Mouse (Mus musculus): Measurements from ENCODE around the gene Abhd8. TPM values are rescaled to one million over a fixed set of nuclear protein-coding genes. Genes with fewer than 3 reads are reported as not detected.

Gene Abhd8
- polyA plus RNA-seq, 1 experiment from 2014 or later, result 47.8 TPM

DNA sequence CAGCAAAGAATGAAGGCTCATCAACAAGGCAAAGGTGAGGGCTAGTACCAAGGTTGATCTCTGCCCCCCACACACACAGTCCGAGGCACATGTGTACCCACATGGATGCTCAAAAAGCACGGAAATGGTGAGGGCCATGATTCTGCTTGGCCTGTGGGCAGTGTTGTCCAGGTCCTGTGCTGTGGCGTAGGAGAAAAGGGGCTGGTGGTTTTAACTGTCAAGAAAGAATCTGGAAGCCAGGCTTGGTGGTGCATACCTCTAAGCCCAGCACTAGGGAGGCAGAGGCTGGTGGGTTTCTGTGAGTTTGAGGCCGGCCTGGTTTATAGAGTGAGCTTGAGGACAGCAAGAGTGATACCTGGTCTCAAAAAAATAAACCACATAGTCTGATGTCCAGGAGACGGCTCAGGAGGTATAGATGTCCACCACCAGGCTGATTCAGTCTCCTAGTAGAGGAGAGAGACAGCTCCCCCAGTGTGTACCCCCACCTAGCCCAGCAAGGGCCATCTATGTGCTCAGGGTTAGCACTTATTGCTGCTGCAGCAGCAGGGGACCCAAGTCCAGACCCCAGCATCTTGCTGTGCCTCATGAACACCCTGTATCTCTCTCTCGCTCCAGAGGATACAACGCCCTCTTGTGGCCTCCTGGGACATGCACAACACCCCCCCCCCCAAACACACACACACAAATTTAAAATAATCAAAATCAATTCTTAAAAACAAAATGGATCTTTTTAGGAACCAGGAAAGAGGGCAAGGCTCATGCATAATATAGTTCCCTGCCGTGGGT lies 9.3 kb upstream of the Abhd8 start:
- Histone ChIP-seq H3K27me3 (ENCODE audit: insufficient read depth, low read length) (no peaks in the 10 kb centered on the region), H3K4me2 (no peak overlapping the region), H3K4me1 (ENCODE audit: insufficient read depth) (peaks cover 6% of the 10 kb centered on the region; the same call in 1 of the 2 replicates), H3K9me3 (ENCODE audit: low read depth, low read length) (no peaks in the 10 kb centered on the region), H3K36me3 (ENCODE audit: insufficient read depth) (peaks cover 44% of the 10 kb centered on the region), H3K4me3 (ENCODE audit: low read depth, low read length) (no peak overlapping the region), H3K9ac (no peak overlapping the region), H3K27ac (ENCODE audit: low read depth) (no peak overlapping the region)
- ATAC-seq (ENCODE audit: insufficient read depth) (no peak), DNase-seq (no peak)
- WGBS, result 87% methylated on average over 8 of the region's 8 CpGs
- peak; percentile 27; the same call in 1 of the 2 replicates for TF ChIP-seq CTCF (IDR thresholded peaks at IDR 0.05; ENCODE audit: low read depth)

DNA sequence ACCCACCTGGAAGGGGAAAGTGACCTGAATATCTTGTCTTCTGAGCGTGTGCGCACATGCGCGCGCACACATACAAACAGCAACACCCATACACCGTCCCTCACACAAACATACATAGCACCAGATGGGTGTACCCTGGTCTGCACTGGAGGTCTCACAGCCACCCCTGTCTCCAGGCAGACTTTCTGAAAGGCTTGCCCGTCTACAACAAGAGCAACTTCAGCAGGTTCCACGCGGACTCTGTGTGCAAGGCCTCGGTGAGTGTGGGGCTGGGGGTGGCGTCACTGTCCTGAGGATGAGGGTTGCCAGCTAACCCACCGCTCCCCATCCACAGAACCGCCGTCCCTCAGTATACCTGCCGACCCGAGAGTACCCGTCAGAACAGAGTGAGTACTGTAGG lies 8.4 kb upstream of the Abhd8 start:
- no peak overlapping the region for H3K4me2 ChIP-seq
- TF ChIP-seq CTCF (IDR thresholded peaks at IDR 0.05; ENCODE audit: low read depth), result no peak
- peaks cover 6% of the 10 kb centered on the region; the same call in 1 of the 2 replicates for H3K4me1 ChIP-seq (ENCODE audit: insufficient read depth)
- H3K9ac ChIP-seq, result no peak overlapping the region
- ATAC-seq (ENCODE audit: insufficient read depth) (no peak), DNase-seq (no peak)
- no peak overlapping the region for H3K27ac ChIP-seq (ENCODE audit: low read depth)
- no peak overlapping the region for H3K4me3 ChIP-seq (ENCODE audit: low read depth, low read length)
- 96% methylated on average over 17 of the region's 17 CpGs for whole genome bisulfite sequencing
- H3K27me3 ChIP-seq (ENCODE audit: insufficient read depth, low read length), result no peaks in the 10 kb centered on the region
- peaks cover 44% of the 10 kb centered on the region for H3K36me3 ChIP-seq (ENCODE audit: insufficient read depth)
- no peaks in the 10 kb centered on the region for H3K9me3 ChIP-seq (ENCODE audit: low read depth, low read length)

DNA sequence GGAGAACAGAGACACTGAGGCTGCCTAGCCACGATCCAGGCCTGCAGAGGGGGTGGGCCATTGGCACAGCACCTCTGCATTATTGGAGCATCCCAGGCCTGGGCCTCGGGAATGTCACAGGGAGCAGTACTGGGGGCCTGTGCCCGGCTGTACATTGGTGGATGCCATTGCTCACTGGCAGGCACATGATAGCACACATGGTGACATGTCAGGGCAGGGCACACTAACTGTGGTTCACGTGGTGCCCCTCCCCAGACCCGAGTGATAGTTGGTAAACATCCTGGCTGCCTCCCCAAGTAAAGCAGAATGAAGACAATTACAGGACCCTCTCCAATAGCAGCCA lies 7.4 kb upstream of the Abhd8 start:
- DNase-seq (no peak), ATAC-seq (ENCODE audit: insufficient read depth) (no peak)
- 70% methylated on average over 5 of the region's 5 CpGs for WGBS
- no peaks in the 10 kb centered on the region for H3K27me3 ChIP-seq (ENCODE audit: insufficient read depth, low read length)
- no peaks in the 10 kb centered on the region for H3K9me3 ChIP-seq (ENCODE audit: low read depth, low read length)
- H3K27ac ChIP-seq (ENCODE audit: low read depth), result no peak overlapping the region
- no peak overlapping the region for H3K9ac ChIP-seq
- peak overlapping the region; percentile 87; the same call in 1 of the 2 replicates for H3K4me2 ChIP-seq
- no peak for TF ChIP-seq CTCF (IDR thresholded peaks at IDR 0.05; ENCODE audit: low read depth)
- H3K36me3 ChIP-seq (ENCODE audit: insufficient read depth), result peaks cover 46% of the 10 kb centered on the region
- H3K4me3 ChIP-seq (ENCODE audit: low read depth, low read length), result no peak overlapping the region
- H3K4me1 ChIP-seq (ENCODE audit: insufficient read depth), result peaks cover 8% of the 10 kb centered on the region; the same call in 1 of the 2 replicates

DNA sequence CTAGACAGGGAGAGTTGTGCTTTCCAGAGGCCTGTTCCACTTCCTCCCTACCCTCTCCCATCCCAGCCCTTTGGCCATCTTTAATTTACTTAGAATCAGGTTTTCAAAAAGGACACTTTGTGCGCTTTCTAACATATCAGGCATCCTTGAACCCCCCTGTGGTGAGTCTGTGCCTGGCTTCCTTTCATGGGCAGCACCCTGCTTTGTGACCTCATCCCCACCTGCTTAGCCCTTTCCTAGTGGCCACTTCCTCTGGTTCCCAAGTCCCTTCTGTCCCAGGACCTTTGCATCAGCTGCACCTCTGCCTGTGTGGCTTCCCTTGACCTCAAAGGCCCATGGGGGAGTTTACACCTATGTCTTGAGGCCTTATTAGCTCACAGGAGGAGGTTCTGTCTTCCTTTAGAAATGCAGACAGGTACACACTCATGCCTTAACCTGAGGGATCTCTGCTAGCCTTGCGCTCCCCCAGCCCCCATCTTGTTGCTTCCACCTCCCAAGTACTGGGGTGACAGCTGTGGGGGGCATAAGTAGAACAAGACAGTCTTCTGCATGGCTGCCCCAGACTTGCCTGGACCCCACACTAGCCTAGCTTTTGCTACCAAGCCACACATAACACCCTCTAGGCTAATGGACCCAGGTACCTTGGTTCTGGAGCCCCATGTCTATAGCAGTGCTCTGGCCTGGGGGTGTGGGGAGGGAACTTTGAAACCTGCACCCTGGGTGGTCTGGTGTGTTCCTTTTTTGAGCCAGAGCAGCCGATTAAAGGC lies 6.9 kb upstream of the Abhd8 start:
- no peaks in the 10 kb centered on the region for H3K27me3 ChIP-seq (ENCODE audit: insufficient read depth, low read length)
- H3K36me3 ChIP-seq (ENCODE audit: insufficient read depth), result peaks cover 44% of the 10 kb centered on the region
- TF ChIP-seq CTCF (IDR thresholded peaks at IDR 0.05; ENCODE audit: low read depth), result no peak
- H3K9ac ChIP-seq, result peak overlapping the region; percentile 73; the same call in 1 of the 2 replicates
- peak overlapping the region; percentile 83 for H3K4me3 ChIP-seq (ENCODE audit: low read depth, low read length)
- no peak for ATAC-seq (ENCODE audit: insufficient read depth)
- H3K9me3 ChIP-seq (ENCODE audit: low read depth, low read length), result no peaks in the 10 kb centered on the region
- WGBS, result 82% methylated on average over 3 of the region's 3 CpGs
- no peak overlapping the region for H3K27ac ChIP-seq (ENCODE audit: low read depth)
- DNase-seq, result no peak
- H3K4me1 ChIP-seq (ENCODE audit: insufficient read depth), result peaks cover 10% of the 10 kb centered on the region; the same call in 1 of the 2 replicates
- peak overlapping the region; percentile 87 for H3K4me2 ChIP-seq

DNA sequence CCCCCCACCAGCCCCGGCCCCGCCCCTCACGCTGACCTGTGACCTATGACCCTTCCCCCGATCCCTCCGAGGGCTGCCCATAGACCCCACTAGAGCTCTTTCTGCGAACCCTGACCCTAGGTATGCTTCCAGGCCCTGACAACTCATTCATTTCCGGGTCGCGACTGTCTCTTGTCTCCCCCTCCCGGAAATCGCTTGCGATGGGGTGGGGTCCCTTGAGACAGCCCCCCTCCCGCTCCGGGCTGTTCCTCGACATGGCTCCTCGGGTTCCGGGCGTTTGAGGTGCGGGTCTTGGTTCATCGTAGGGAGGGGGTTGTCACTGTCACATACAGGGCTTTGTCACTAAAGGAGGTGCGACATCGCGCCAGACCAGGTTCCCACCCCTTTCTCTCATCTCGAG lies 6.0 kb upstream of the Abhd8 start:
- peak overlapping the region; percentile 87 for H3K4me2 ChIP-seq
- no peaks in the 10 kb centered on the region for H3K9me3 ChIP-seq (ENCODE audit: low read depth, low read length)
- H3K9ac ChIP-seq, result peak overlapping the region; percentile 73
- peaks cover 39% of the 10 kb centered on the region for H3K36me3 ChIP-seq (ENCODE audit: insufficient read depth)
- ATAC-seq (ENCODE audit: insufficient read depth) (peak; percentile 22), DNase-seq (peak; percentile 62)
- no peak for TF ChIP-seq CTCF (IDR thresholded peaks at IDR 0.05; ENCODE audit: low read depth)
- peaks cover 10% of the 10 kb centered on the region; the same call in 1 of the 2 replicates for H3K4me1 ChIP-seq (ENCODE audit: insufficient read depth)
- H3K4me3 ChIP-seq (ENCODE audit: low read depth, low read length), result peak overlapping the region; percentile 83
- WGBS, result under 1% methylated on average over 24 of the region's 24 CpGs
- no peaks in the 10 kb centered on the region for H3K27me3 ChIP-seq (ENCODE audit: insufficient read depth, low read length)
- peak overlapping the region; percentile 54; the same call in 1 of the 2 replicates for H3K27ac ChIP-seq (ENCODE audit: low read depth)

DNA sequence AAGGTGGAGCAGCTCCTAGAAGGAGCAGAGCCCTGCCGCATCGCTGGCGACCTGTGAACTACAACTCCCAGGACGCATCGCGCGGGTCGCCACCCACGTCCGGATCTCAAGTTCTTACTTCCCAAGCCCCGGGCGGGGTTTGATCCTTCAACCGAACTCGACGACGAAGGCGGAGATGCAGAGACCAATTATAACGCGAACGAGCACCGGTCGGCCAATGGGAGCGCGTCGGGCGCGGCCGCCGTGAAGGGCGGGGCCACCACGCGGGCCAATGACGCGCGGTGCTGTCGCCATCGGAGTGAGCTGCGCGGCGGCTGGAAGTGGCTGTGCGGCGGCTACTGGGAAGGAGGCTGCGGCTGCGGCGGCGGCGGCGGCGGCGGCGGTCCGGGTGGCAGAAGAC lies 5.5 kb upstream of the Abhd8 start, which contains the start of gene Dda1:
Dda1 (plus strand) TSS at position 284 of the 400 bp plus-strand sequence.
- no peak for TF ChIP-seq CTCF (IDR thresholded peaks at IDR 0.05; ENCODE audit: low read depth)
- Histone ChIP-seq H3K4me2 (peak within 1 kb of the TSS; percentile 87), H3K4me1 (ENCODE audit: insufficient read depth) (peaks cover 13% of the 10 kb centered on the region), H3K36me3 (ENCODE audit: insufficient read depth) (peaks cover 34% of the 10 kb centered on the region), H3K27me3 (ENCODE audit: insufficient read depth, low read length) (no peaks in the 10 kb centered on the region), H3K9me3 (ENCODE audit: low read depth, low read length) (no peaks in the 10 kb centered on the region), H3K4me3 (ENCODE audit: low read depth, low read length) (peak within 1 kb of the TSS; percentile 83), H3K9ac (peak within 1 kb of the TSS; percentile 73), H3K27ac (ENCODE audit: low read depth) (peak within 1 kb of the TSS; percentile 54; the same call in 1 of the 2 replicates)
- WGBS, result under 1% methylated on average over 44 of the region's 52 CpGs
- peak; percentile 100 for DNase-seq
- ATAC-seq (ENCODE audit: insufficient read depth), result peak; percentile 87

DNA sequence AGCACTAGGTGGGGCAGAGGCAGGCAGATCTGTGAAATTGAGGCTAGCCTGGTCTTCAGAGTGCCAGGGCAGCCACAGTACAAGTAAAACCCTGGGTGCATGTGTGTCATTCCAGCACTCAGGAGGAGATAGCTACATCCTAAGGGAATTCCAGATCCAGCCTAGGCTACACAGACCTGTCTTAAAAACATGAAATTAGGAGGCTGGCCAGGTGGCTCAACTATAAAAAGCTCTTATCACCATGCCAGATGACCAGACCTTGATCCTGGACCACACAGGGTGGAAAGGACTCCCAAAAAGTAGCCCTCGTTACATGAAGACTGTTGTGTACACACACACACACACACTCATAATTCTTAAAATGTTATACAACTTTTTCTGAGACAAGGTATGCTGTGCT lies 4.5 kb upstream of the Abhd8 start:
- Histone ChIP-seq H3K9me3 (ENCODE audit: low read depth, low read length) (no peaks in the 10 kb centered on the region), H3K4me1 (ENCODE audit: insufficient read depth) (peaks cover 17% of the 10 kb centered on the region), H3K4me2 (no peak overlapping the region), H3K4me3 (ENCODE audit: low read depth, low read length) (no peak overlapping the region), H3K36me3 (ENCODE audit: insufficient read depth) (peaks cover 27% of the 10 kb centered on the region), H3K27ac (ENCODE audit: low read depth) (no peak overlapping the region), H3K27me3 (ENCODE audit: insufficient read depth, low read length) (no peaks in the 10 kb centered on the region), H3K9ac (no peak overlapping the region)
- WGBS, result 76% methylated on average over 1 of the region's 1 CpGs
- ATAC-seq (ENCODE audit: insufficient read depth), result no peak
- DNase-seq, result no peak
- TF ChIP-seq CTCF (IDR thresholded peaks at IDR 0.05; ENCODE audit: low read depth), result no peak

Measured in lung, embryonic 14.5 days (tissue).